Mouse (Mus musculus) thymus, adult 2 months (tissue): ENCODE measurements around the gene Sema3a. TPM values are rescaled to one million over a fixed set of nuclear protein-coding genes. Genes with fewer than 3 reads are reported as not detected.

Source experiments
- DNase-seq: peaks from one replicate; pipeline ENCODE4 v3.0.0; 2021
- H3K27ac ChIP-seq: fragments of 200-500 bp; 2 replicates; pipeline ENCODE4 v1.5.1; 2012; ENCODE audit warnings: low read length, control low read depth; ENCODE audit not compliant: control insufficient read depth, insufficient read depth
- H3K27me3 ChIP-seq: fragments of 200-500 bp; 2 replicates; pipeline ENCODE4 v1.6.1; 2012; ENCODE audit warnings: mild to moderate bottlenecking, low read length, moderate library complexity, mixed read lengths; ENCODE audit not compliant: control insufficient read depth, insufficient read depth
- H3K36me3 ChIP-seq: fragments of 200-500 bp; 2 replicates; pipeline ENCODE4 v1.6.1; 2012; ENCODE audit warnings: mild to moderate bottlenecking, low read length, moderate library complexity; ENCODE audit not compliant: control insufficient read depth, insufficient read depth
- H3K4me1 ChIP-seq: fragments of 200-500 bp; replicated peaks from 2 replicates; pipeline ENCODE4 v1.6.1; 2012; ENCODE audit warnings: low read length; ENCODE audit not compliant: control insufficient read depth, insufficient read depth
- H3K4me3 ChIP-seq: fragments of 200-500 bp; 2 replicates; pipeline ENCODE4 v1.5.1; 2012; ENCODE audit warnings: mild to moderate bottlenecking, low read length, control low read depth, moderate library complexity; ENCODE audit not compliant: control insufficient read depth, insufficient read depth
- CTCF ChIP-seq: fragments of 200-500 bp; IDR thresholded peaks from 2 replicates; pipeline ENCODE4 v1.5.1; 2012; ENCODE audit warnings: mild to moderate bottlenecking, control low read depth, low read length, moderate library complexity, borderline replicate concordance; ENCODE audit not compliant: control insufficient read depth, poor library complexity, insufficient read depth; ENCODE audit errors: extremely low read depth
- POLR2A ChIP-seq: fragments of 200-500 bp; IDR thresholded peaks from 2 replicates; pipeline ENCODE4 v1.6.1; 2012; ENCODE audit warnings: mild to moderate bottlenecking, low read length, control low read depth, moderate library complexity; ENCODE audit not compliant: control insufficient read depth, poor library complexity, insufficient read depth; ENCODE audit errors: extremely low read depth
- WGBS: fragments of 180-500 bp; shearing (Covaris S2); methylation state at CpG from one replicate; pipeline ENCODE4 v1.1.7; 2018; 5-methylcytosine and 5-hydroxymethylcytosine counted together
- polyA plus RNA-seq: library from polyadenylated mRNA; depleted of rRNA; stranded (reverse); fragments of >200 nt; gene quantifications from 2 replicates; pipeline ENCODE4 v1.2.3, GENCODE M21; 2012; rRNA removed

Sema3a gene
- 0.26 and 0.34 TPM in 2 replicates for polyA plus RNA-seq

DNA sequence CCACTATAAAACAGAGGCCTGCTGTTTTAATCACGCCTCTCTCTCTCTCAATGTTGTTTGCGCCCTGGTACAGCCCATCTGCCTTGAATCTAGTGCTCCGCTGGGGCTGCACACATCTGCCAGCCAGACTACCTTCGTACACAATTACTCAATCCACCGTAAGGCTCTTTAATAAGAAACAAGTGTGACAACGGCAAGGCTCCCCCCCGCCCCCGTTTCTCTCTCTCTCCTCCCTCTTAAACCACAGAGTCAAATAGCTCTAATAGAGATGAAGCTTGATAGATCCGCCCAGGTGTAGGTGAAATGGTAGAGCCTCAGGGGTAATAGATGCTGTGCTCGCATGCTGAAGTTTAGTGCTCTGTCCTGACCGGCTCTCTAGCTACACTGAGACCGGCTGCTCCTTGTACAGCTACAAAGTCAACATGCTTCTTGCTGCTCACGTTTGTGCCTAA, at the start of gene Sema3a:
Gene Sema3a (plus strand): TSS at position 174 of the 452 bp plus-strand sequence.
- 82% methylated on average over 13 of the region's 13 CpGs for WGBS

GRCm38 (mm10) chr5:13084777-13085439, 40.3 kb upstream of the Sema3a start:
- DNase-seq, result no peak
- Histone ChIP-seq H3K27me3 (no peaks in the 10 kb centered on the region), H3K4me1 (no peaks in the 10 kb centered on the region), H3K27ac (no peak overlapping the region), H3K4me3 (no peak overlapping the region), H3K36me3 (no peaks in the 10 kb centered on the region)
- 88% methylated on average over 6 of the region's 6 CpGs for WGBS
- no peak for TF ChIP-seq CTCF
- TF ChIP-seq POLR2A, result no peak

More for the DNA sequence above, at the start of gene Sema3a:
- Histone ChIP-seq H3K36me3 (no peaks in the 10 kb centered on the region), H3K27me3 (no peaks in the 10 kb centered on the region), H3K4me3 (no peak within 1 kb of the TSS), H3K4me1 (no peaks in the 10 kb centered on the region), H3K27ac (no peak within 1 kb of the TSS)
- DNase-seq, result no peak
- TF ChIP-seq CTCF (no peak), POLR2A (no peak)

- TF ChIP-seq POLR2A, result no peak
- no peak for TF ChIP-seq CTCF
- H3K27ac ChIP-seq, result no peak overlapping the region
- 95% methylated on average over 1 of the region's 1 CpGs for WGBS
Observed at GRCm38 (mm10) chr5:13090431-13090830, 34.8 kb upstream of the Sema3a start.

DNA sequence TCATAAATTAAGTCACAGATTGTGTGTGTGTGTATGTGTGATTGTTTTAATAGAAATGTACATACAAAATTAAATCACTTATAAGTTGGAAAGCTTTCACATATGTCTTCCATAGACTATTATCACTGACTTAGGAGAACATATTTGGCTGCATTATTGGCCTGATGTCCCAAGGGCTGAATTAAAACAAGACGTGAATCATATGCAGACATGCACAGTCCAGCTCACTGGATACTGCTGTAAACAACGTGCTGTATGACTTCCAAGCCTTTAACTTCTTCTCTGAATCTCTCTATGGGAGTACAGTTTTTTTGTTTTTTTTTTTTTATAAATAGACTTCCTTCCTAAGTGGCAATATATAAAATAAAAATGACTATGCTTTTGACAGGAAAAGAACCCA, 15.7 kb upstream of the Sema3a start:
- 39% methylated on average over 2 of the region's 2 CpGs for WGBS

More at GRCm38 (mm10) chr5:13090431-13090830, 34.8 kb upstream of the Sema3a start:
- Histone ChIP-seq H3K4me3 (no peak overlapping the region), H3K36me3 (no peaks in the 10 kb centered on the region), H3K27me3 (no peaks in the 10 kb centered on the region), H3K4me1 (no peaks in the 10 kb centered on the region)
- DNase-seq, result no peak

GRCm38 (mm10) chr5:13117236-13117635, 8.0 kb upstream of the Sema3a start:
- Histone ChIP-seq H3K4me3 (no peak overlapping the region), H3K27me3 (no peaks in the 10 kb centered on the region), H3K27ac (no peak overlapping the region), H3K36me3 (no peaks in the 10 kb centered on the region), H3K4me1 (no peaks in the 10 kb centered on the region)
- 93% methylated on average over 8 of the region's 8 CpGs for WGBS
- no peak for DNase-seq
- TF ChIP-seq CTCF (no peak), POLR2A (no peak)

More for the DNA sequence above, 15.7 kb upstream of the Sema3a start:
- Histone ChIP-seq H3K4me3 (no peak overlapping the region), H3K4me1 (no peaks in the 10 kb centered on the region), H3K36me3 (no peaks in the 10 kb centered on the region), H3K27me3 (no peaks in the 10 kb centered on the region), H3K27ac (no peak overlapping the region)
- no peak for TF ChIP-seq POLR2A
- no peak for TF ChIP-seq CTCF
- no peak for DNase-seq

GRCm38 (mm10) chr5:13125757-13126156, 543 bp downstream of the Sema3a start:
- no peak overlapping the region for H3K27ac ChIP-seq
- DNase-seq, result no peak
- 87% methylated on average over 9 of the region's 9 CpGs for WGBS
- no peaks in the 10 kb centered on the region for H3K4me1 ChIP-seq
- TF ChIP-seq POLR2A, result no peak
- TF ChIP-seq CTCF, result no peak
- H3K27me3 ChIP-seq, result no peaks in the 10 kb centered on the region
- no peaks in the 10 kb centered on the region for H3K36me3 ChIP-seq
- no peak overlapping the region for H3K4me3 ChIP-seq

DNA sequence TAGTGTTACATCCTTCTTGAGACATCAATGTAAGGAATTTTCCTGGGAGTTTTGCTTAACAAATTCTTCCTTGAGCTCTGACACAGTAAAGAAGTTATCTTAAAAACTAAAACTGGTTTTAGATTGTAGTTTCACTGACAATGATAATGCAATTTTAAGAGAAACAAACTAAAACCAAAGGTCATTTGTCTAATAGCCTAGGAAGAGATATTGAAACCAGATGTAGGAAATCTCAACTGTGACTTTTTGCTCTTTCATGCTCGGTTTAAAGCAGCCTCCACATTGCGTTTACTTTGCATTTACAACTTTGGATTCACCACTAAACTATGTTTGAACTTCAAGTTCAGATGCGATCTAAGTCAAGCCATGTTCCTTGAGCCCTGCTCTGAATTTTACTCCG, 982 bp downstream of the Sema3a start:
- Histone ChIP-seq H3K4me3 (no peak overlapping the region), H3K36me3 (no peaks in the 10 kb centered on the region), H3K4me1 (no peaks in the 10 kb centered on the region), H3K27ac (no peak overlapping the region), H3K27me3 (no peaks in the 10 kb centered on the region)
- WGBS, result 88% methylated on average over 4 of the region's 4 CpGs
- no peak for DNase-seq
- no peak for TF ChIP-seq POLR2A
- TF ChIP-seq CTCF, result no peak
